Mouse (Mus musculus): ENCODE results near the gene Zfp58.

The Zfp58 gene

DNA sequence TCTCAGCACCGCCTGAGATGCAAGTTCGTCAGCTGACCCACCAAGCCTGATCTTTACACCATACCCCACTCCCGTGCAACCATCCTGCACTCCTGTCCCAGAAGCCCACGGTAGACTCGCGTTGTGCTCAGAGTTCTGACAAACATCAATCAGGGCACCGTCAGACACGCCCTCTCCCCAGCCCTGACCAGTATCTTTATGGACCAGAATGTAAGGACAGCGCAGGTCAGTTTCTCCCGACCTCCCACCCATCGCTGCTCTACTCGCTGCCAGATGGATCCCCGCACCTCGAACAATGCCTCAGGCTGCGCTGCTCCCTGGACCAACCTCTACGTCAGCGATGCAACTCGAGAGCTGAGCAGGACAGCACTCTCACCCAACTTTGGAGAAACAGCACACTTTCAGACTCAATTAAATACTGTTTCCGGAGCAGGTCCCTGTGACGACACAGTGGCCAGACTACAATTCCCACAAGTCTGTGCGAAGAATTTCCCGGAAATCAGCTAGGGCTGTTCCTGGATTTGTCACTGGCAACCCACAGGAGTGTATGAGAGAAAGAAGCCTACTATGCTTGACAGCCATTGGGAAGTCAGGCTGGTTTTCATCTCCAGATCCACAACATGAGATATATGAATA is at the start of gene Zfp58:
TSS of gene Zfp58 (minus strand) at position 472 of the 636 bp plus-strand sequence.
- peak; percentile 86 to 90 for DNase-seq (ENCODE audit: low spot score in 2 of 2)

DNA sequence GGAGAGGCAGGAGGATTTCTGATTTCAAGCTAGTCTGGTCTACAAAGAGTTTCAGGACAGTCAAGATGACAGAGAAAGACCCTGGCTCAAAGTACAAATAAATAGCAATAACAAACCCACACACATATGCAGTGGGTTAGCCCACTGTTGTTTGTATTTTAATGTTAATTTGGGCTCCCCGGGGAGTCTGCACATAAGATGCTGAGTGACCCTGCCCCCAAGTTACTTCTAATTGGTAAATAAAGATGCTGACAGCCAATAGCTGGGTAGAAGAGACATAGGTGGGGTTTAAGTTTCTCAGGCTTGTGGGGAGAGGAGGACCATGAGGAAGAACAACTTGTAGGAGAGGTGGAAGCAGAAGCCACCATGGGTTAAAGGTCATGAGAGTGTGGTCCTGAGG is 45.6 kb upstream of the Zfp58 start:
- DNase-seq (ENCODE audit: low spot score in 2 of 2): no peak

DNA sequence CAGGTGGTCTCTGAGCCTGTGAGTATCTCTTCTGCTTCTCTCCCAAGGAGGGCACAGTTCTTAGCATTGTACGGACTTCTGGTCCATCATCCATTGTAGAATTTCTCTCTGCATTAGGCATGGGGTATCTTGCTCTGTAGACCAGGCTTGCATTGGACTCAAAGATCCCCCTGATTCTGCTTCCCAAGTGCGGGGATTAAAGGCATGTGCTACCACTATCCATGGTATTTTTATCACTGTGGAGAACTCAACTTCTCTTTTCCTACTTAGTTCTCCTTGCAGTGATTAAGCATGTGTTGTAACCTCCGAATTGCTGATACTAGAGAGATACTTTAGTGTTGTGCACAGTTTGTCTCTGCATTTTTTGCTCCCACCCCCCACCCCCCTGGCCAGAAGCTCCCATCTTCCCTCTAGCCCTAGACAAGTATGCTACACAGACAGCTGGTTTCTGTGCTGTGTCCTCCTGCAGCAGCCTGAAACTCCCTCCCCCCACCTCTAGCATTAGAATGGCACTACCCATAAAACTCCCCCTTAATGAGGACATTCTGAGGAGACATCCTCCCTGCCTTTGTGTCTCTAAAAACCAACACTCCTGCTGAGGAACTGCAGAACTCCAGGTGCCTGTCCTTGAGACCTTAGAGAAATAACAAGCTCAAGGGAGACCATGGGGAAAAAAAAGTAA is 26.8 kb upstream of the Zfp58 start:
- DNase-seq (ENCODE audit: low spot score in 2 of 2): no peak

DNA sequence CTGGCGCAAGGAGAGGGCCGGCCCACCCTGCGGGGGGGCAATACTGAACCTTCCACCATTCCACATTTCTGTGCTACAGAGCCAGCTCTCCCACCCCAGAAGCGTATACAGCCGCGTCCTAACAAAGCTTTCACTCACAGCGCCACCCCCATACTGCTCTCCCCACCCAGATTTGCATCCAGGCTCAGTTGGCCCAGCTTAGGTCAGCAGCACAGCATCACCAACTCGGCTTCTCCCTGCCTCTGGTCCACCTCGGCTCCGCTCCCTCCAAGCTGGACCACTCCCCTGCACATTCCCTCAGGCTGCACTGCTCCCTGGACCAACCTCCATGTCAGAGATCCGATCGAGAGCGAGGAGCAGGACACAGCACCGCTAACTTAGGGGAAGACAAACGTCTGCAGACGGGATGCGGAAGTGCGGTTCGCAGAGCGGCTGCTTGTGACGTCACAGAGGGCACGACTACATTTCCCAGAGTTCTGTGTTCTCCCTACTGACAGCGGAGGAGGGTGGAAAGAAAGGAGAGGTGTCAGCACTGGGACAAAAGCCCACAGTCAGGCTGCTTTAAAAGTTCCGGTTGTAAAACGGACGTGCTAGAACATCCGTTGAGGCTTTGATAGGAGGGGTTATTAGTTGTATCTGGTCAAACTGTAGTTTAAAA is 25.5 kb upstream of the Zfp58 start, which contains the start of the genes Gm26965 and Zfp87:
TSS of gene Gm26965 (minus strand) at position 399 of the 658 bp plus-strand sequence.
TSS of gene Zfp87 (minus strand) at position 425 of the 658 bp plus-strand sequence.
- DNase-seq (ENCODE audit: low spot score in 2 of 2): peak; percentile 93 to 94

DNA sequence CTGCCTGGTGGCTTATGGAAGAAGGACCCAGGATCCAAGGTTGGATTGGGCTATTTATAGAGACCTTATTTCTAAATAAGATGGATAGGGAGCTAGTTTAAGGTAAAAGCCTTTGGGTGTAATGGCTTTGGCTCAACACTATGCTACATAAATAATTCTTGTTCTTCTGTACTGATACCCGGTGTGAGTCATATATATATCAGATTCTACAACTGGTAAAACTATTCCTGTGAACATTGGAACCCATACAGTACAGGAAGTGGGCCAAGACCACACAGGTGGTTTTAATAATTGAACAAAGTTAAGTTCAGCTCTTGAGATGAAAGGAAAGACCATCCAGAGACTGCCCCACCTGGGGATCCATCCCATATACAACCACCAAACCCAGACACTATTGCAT is 553 bp upstream of the Zfp58 start:
- no peak for DNase-seq (ENCODE audit: low spot score in 2 of 2)

DNA sequence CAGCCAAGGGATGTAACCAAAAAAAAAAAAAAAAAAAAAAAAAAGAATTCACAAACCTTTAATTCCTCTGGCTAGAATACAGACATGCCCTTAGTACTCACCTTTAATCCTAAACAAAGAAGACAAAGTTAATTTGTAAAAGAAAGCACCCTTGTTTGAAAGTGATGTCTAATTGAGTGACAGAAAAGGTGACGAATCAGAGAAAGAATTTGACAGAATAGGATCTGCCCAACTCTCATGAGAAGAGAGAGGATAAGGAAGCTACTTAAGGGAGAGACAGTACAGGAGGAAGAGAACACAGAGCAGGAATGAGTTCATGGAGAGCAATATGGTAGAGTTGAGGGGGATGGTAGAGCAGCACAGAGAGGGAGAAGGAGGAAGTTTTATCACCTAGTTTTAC is 4.7 kb downstream of the Zfp58 start:
- DNase-seq (ENCODE audit: low spot score in 2 of 2): no peak

DNA sequence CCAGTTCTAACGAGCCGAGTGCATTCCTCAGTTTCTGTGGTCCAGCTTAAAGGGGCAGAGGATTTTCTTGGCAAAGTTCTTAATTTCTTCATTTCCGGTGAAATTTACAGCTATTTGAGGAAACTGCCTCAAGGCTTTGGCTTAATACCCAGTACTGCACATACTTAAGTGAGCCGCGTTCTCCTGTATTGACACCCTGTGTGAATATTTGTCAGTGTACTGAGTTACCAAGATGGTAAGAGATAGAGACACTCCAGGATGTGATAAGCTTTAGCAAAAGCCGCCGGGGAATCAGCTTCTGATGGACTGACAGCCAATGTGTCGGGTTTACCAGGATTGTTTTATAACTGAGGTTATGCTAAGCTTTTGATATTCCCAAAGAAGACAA is 15.9 kb downstream of the Zfp58 start:
- no peak for DNase-seq (ENCODE audit: low spot score in 2 of 2)

DNA sequence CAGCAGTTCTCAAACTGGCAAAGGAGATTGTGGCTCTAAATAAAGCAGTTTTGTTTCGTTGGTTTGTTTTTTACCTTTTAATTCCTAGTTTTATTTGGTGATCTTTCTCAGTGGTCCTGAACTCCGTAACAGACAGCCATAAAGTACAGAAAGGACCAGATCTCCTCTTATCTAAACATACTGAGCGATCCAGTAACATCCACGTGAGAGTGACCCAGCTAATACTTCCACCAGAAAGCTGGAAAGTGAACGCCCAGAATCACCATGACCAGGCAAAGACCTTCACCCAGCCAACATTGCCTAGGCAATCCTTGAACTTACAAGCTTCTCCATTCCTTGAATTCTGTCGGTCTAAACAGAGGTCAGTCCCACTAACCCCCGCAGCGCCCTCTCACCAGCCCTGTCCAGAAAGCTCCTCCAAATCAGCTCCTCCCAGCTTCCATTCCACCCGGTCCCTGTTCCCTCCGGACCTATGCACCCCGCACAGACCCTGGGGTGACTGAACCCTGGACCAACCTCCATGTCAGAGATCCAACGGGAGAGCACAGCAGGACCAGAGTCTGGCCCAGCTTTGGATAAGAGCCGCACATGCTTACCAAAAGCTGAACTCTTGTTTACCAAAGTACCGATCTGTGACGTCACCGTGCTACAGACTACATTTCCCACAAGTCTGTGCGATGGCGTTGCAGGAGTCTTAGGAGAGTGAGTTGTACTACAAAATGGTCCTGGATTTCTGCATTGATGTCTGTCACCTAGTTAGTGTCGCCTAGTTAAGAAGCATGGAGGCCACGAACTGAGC is 16.5 kb downstream of the Zfp58 start, which contains the start of gene Zfp874b:
TSS of gene Zfp874b (minus strand) at position 634 of the 799 bp plus-strand sequence.
- peak; percentile 91 to 94 for DNase-seq (ENCODE audit: low spot score in 2 of 2)

DNA sequence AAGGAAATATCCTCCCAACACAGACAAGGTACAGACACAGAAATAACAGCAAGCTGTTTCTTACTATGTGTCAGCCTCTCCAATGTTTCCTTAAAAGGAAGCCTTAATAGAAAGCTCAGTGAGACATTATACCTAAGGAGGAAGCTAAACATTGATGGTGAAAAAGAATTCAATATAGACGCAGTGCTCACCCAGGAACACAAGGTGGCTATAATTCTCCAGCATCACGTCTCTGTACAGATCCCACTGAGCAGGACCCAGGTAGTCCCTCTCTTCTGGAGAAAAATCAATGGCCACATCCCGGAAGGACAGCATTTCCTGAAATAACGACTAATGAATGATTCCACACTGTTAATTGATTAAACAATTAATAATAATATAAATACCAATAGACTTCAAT is 18.8 kb downstream of the Zfp58 start:
- DNase-seq (ENCODE audit: low spot score in 2 of 2): no peak

DNA sequence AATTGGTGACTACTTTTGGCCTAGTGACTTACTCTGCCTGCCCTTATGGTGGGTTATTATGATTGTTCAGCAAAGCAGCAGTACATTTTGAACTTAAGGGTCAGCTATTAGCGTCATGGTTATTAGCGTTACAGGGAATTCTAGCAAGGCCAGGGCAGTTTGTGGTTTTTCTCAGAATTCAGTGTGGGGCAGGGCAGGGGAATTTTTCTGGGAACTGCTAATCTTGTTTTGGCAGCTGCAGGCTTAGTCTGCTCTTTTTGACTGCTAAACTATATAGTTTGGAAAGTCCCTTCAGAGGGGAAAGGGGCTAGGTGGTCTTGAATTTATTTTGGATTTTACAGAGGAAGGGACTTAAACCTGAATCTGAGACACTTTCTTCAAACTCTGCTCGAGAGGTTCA is 31.1 kb downstream of the Zfp58 start:
- DNase-seq (ENCODE audit: low spot score in 2 of 2): no peak

DNA sequence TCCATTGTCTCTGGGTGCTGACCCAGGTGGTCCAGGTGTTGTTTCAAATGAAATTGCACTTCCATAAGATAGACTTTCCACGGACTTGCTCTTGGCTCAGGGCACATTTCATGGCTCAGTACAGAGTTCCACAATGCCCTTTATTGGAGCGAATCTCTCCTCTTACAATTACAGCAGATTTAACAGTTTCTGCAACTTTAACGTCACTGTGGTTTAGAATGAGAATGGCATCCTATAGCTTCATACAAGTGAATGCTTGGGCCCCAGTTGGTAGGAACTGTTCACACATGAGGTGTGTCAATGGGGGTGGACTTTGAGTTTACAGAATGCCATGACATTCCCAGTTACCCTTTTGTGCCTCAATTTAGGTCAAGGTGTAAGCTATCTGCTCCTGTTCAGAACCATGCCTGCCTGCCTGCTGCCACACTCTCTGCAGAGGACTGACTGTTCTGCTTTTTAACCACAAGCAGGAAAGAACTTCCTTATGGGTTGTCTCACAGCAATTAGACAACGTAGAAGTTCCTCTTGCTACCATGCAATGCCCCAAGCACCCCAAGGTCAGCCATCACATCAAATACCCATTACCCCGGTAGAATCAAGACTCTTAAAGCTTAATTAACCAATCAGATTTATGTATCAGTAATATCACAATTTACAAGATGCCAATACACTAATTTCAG is 36.7 kb downstream of the Zfp58 start:
- DNase-seq (ENCODE audit: low spot score in 2 of 2): peak in 1 of 2 experiments; percentile 5

DNA sequence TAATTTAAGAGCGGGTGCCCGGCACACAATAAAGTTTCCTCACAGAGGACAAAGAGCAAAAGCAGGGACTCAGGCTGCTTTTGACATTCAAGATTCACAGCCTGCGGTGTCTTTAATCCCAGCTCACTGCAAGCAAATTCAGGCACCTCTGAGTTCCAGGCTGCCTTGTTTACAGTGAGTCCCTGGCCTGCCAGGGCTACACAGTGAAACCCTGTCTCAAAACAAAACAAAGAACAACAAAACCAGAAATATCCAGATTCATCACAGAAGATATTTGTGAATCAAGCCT is 48.4 kb downstream of the Zfp58 start:
- no peak for DNase-seq (ENCODE audit: low spot score in 2 of 2)

DNA sequence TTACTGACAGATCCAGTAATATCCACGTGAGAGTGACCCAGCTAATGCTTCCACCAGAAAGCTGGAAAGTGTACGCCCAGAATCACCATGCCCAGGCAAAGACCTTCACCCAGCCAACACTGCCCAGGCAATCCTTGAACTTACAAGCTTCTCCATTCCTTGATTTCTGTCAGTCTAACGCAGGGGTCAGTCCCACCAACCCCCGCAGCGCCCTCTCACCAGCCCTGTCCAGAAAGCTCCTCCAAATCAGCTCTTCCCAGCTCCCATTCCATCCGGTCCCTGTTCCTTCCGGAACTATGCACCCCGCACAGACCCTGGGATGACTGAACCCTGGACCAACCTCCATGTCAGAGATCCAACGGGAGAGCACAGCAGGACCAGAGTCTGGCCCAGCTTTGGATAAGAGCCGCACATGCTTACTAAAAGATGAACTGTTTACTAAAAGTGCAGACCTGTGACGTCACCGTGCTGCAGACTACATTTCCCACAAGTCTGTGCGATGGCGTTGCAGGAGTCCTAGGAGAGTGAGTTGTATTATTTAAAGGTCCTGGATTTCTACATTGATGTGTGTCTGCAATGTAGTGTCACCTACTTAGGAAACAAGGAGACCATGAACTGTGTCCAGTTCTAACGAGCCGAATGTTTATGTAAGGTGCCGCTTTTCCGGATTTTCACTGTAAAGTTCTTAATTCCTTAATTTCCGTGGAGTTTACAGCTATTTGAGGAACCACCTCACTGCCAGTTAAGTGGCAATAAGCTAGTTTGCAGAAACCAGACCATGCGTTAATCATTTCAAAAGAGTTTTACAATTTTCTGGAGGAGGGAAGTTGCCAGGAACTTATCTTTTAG is 49.0 kb downstream of the Zfp58 start, which contains the start of gene Zfp874a:
TSS of gene Zfp874a (minus strand) at position 453 of the 849 bp plus-strand sequence.
- peak; percentile 91 to 94 for DNase-seq (ENCODE audit: low spot score in 2 of 2)

Measured in heart, adult 9 months (tissue).